Mouse (Mus musculus) NIH3T3 (cell line): Measurements from ENCODE around the gene Scyl2.
A peak's percentile ranks its signal among the peaks of the same experiment; 100 is the strongest.
"Not testable (repeated sequence)": the region's sequence is repeated elsewhere in the genome, so short reads cannot be mapped to it uniquely, and the experiment has no call there.

Experiments used
- DNase-seq: peaks from one replicate; pipeline ENCODE4 v3.0.0-alpha.2; 2012; ENCODE audit warnings: low read depth

Scyl2 gene

DNA sequence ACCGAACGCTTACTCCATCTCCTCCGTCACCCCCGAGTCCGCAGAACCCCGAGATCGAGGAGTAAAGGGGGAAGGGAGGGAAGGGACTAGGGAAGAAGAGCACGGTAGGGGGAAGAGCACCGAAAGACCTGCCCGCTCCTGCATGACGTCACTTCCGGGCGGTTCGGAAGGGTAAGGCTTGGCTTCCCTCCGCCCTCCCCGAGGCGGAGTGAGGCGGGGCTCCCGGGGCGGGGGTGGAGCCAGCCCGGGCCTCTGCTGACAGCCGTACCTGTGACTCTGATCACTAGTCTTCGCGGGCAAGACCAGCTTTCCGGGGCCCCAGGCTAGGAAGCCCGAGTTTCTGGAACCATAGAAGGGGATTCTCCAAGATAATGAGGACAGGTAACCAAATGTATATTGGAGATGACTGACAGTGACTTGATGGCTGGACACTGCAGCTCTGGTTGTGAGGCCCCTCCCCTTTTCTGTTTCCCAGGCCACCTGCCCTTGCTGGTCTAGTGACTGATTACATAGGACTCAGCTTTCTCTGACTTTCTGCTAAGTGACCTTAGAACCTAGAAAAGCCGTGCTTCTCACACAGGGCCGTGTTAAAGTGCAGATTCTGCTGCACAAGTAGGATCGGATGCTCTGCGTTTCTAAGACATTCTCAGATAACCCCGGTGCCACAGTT, at the start of gene Scyl2:
Gene Scyl2, minus strand, starts transcription at position 147 of the 670 bp plus-strand sequence.
- peak; percentile 95 for DNase-seq

DNA sequence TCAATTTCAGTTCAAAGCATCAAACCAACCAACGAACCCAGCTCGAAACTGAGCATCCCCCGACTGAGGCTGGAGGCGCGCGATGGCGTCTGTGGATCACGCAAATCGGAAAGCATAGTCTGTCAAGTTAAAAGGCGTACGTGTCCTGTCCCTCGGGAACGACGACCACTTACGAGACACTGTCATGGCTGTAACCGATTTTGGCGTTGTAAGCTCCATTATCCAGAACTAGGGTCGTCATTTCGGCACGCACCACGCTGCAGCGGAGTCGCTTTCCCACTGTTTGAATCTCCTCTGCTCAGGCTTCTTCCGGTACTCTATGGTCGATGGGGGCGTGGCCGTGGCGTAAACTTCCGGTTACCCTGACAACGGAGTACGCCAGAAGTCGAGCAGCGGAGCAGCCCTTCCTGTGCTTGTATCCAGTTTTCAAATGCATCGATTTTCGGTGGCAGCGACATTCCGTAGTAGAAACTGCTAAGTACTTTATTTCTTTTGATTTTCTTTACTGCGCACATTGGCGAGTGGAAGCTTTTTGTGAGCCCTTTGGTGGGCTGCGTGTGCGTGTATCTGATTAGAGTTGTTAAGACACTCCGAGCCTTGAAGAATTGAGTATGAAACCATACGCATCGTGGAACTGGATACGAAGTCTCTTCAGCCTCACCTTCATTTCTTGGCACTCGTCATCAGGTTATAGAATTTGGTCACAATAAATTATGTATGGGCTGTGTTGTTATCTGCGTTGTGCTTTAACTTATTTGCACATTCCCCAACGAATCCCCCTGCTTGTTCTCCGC, 46.1 kb upstream of the Scyl2 start, which contains the start of gene Actr6:
Gene Actr6, minus strand, starts transcription at position 295 of the 794 bp plus-strand sequence.
- peak; percentile 96 for DNase-seq

DNA sequence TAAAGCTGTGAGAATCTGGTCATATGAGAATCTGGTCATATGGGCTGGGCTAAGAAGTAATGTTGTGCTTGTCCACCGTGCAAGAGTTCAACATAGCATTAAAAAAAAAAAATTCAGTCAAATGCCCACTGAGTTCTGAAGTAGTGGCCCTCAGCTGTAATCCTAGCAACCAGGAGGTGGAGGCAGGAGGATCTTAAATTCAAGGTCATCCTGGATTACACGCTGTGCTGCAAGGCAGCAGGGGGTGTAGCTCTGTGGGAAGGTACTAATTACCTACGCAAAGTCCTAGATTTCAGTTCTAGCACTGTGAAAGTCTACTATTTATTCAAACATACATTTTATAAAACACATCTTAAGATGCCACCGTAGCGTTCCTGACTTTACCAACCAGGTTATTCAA, 45.3 kb upstream of the Scyl2 start:
- peak; percentile 22 for DNase-seq

DNA sequence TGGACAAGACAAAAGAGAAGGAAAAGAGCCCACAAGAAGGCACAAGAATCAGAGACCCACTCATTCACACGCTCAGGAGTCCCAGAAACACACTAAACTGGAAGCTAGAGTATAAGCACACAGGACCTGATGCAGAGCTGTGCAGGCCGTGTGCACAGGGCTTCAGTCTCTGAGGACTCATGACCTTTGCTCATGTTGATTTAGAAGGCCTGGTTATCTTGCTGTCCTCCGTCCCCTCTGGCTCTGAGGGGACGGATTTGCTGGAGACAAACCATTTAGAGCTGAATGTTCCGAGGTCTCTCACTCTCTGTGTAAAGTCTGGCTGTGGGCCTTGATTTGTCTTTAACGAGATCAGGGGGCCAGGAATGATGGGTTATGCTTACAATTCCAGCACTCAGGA, 44.3 kb upstream of the Scyl2 start:
- DNase-seq, result no peak

GRCm38 (mm10) chr10:89722247-89723195, 36.4 kb upstream of the Scyl2 start:
- DNase-seq, result peak; percentile 69

DNA sequence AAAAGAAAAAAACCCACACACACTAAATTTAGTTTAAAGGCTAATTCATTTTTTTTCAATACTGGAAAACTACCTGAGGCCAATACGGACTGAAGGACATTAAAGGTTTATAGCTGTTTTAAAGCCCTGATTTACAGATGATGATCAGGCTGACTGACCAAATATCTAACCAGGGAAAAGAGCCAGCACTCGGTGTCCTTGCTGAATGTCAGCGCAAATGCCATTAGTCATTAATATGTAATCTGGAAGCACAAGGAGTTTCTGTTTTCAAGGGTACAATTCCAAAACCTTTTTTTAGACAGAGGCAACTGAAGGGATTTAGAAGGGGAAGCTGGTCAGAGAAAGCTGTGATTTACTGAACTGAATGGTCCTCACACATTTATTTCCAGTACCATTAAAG, 34.7 kb upstream of the Scyl2 start:
- DNase-seq, result no peak

DNA sequence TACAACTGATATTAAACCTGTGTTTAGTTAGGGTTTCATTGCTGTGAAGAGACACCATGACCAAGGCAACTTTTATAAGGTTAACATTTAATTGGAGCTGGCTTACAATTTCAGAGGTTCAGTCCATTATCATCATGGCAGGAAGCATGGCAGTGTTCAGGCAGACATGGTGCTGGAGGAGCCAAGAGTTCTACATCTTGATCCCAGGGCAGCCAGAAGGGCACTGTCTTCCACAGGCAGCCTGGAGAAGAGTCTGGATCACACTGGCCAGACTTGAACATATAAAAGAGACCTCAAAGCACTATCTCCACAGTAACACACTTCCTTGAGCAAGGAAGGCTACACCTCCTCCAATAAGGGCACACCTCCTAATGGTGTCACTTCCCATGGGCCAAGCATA, 34.2 kb upstream of the Scyl2 start:
- no peak for DNase-seq

- DNase-seq, result no peak
Observed at GRCm38 (mm10) chr10:89714910-89715309, 28.8 kb upstream of the Scyl2 start.

DNA sequence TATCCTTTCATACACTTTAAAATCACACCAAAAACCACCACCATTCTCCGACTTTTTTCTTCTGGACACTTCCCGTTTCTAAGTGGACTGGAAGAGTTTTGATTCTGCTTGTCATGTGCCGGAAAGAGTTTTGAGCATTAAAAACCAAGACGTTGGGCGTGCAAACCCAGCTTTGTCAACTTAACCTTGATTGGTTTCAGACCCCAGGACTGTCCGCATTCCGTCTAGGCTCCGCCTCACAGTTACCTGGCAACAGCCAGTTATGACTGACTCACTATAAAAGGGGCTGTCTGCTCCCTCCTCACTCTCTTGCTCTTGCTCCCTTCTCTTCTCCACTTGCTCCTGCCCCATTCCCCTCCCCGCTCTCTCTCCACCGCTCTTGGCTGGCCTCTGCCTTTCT, 22.6 kb upstream of the Scyl2 start:
- no peak for DNase-seq

- peak; percentile 52 for DNase-seq
Observed at GRCm38 (mm10) chr10:89707397-89707796, 21.3 kb upstream of the Scyl2 start.

DNA sequence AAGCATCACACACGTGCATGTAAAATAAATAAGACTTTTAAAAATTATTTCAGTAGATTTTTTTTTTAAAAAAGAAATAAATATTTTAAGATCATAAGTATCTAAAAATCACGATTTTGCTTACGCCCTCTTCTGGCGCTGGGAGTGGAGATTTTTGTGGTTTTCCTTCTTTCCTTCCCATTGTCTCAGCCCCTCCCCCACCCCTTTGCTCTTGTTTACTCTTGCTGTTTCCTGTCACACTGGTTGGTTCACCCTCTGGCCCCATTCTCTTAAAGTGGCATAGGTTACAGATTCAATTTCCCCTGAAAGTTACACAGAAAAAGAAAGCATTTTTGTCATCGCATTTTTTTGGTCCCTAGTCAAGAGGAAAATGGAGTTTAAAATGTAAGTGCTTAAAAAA, 17.0 kb upstream of the Scyl2 start:
- DNase-seq, result peak; percentile 15

DNA sequence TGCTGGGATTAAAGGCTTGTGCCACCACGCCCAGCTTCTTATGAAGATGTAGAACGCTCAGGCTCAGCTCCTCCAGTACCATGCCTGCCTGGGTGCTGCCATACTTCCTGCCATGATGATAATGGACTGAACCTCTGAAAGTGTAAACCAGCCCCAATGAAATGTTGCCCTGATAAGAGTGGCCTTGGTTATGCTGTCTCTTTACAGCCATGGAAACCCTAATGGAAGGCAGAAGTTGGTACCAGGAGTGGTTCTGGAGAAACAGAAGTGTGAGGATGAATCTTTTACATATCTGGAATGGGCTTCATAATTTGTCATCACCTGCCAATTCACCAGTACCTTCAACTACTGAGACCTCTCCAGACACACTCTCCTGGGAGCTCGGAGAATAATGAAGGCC, 11.9 kb upstream of the Scyl2 start:
- DNase-seq, result no peak

DNA sequence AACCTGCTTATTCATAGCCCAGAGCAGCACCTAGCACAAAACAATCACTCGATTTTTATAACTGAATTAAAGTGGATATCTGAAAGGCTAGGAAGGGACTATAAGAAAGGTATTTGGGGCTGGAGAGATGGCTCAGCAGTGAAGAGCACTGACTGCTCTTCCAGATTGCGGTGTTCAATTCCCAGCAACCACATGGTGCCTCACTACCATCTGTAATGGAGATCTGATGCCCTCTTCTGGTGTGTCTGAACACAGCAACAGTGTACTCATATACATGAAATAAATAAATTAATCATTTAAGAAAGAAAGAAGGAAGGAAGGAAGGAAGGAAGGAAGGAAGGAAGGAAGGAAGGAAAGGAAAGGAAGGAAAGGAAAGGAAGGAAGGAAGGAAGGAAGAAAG, 10.2 kb upstream of the Scyl2 start:
- not testable (repeated sequence) for DNase-seq

GRCm38 (mm10) chr10:89695194-89695911, 9.3 kb upstream of the Scyl2 start:
- DNase-seq, result no peak

- DNase-seq, result no peak
Observed at GRCm38 (mm10) chr10:89690021-89690420, 3.9 kb upstream of the Scyl2 start.

DNA sequence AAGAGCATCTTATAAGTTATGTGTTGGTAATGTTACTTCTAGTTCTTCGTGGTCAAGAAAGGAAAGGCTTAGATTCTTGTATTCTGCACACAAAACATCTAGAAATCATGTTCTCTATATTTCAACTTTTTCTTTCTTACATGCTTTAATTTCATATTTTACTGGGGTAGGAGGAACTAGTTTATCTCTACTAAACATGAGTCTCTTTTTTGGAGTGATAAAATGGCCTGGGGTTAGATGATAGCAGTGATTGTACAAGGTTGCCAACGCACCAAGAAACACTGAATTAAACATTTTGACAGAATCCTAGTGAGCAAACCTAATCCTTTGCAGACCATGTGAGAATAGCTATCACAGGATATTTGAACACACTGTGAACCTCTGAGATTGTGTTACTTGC, 1.4 kb upstream of the Scyl2 start:
- no peak for DNase-seq

- DNase-seq, result peak; percentile 46
Observed at GRCm38 (mm10) chr10:89685391-89686138, 520 bp downstream of the Scyl2 start.

DNA sequence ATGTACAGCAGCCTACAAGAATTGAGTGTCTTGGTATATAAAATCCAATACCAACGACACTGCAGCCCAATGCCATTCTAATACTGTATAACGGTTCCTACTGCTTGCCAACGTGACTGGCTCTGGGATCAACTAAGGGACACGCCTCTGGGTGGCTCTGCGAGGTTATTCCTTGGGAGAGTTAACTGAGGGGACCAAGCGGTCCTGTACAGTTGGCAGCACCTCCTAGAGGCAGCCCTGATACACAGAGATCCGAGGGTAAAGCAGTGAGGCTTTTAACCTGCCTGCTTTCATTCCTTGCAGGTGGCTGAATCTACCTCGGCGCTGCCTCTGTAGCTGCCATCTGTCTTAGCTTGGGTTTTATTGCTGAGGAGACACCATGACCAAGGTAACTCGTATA, 3.1 kb downstream of the Scyl2 start:
- no peak for DNase-seq

DNA sequence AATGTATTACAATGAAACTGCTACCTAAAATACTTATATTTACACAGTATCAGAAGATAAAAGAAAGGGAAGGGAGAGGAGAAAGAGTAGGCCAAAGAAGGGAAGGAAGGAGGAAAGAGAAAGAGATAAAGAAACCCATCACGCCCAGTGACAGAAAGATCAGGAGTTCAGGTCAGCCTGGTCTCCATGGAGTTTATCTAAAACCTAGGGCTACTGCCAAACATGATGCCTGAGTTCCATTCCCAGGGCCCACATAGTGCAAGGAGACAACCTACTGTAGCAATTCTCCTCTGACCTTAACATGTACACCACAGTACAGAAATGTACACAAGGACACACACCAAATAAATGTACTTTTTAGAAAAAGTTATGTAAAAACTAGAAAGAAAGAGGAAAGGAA, 3.9 kb downstream of the Scyl2 start:
- no peak for DNase-seq

DNA sequence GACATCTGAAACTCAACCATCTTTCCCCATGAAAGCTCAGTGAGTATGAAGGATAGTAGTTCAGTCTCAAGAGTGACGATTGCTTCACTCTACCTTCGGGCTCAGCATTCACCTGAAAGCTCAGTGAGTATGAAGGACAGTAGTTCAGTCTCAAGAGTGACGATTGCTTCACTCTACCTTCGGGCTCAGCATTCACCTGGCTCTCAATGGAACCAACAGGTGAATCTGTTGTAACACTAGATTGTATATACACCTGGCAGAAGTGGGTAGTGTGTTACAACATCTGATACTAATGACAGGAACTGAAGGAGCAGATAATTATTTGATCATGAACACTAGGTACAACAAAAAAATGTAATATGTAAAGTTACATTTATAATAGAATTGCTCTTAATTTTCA, 4.4 kb downstream of the Scyl2 start:
- DNase-seq, result no peak

DNA sequence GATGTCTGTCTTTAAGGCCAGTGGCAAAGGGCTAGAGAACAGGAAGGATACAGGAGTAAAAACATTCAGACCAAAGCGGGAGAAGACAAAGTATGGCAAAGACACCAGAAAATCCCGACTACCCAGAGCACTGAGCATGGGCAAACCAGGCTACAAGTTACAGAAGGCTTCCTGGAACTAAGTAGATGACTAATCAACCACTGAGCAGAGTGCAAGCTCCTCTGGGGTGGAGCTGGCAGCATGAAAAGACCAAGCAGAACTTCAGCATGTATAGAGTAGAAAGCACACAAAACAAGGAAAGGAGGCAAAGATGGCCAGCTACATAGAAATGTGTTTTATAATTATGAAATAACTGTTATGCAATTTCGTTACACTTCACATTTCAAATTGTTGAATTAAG, 5.6 kb downstream of the Scyl2 start:
- peak; percentile 39 for DNase-seq
